Mouse (Mus musculus) midbrain, embryonic 10.5 days (tissue): Measurements from ENCODE around the gene Masp2. TPM values are rescaled to one million over a fixed set of nuclear protein-coding genes. Genes with fewer than 3 reads are reported as not detected.

Experiments
- DNase-seq: peaks from one replicate; pipeline ENCODE4 v3.0.0-alpha.2; 2017; ENCODE audit warnings: low spot score
- H3K27ac ChIP-seq: fragments of 300-500 bp; sonication (generic); replicated peaks from 2 replicates; pipeline ENCODE4 v1.5.1; 2016; ENCODE audit warnings: mild to moderate bottlenecking
- H3K27me3 ChIP-seq: fragments of 300-500 bp; sonication (generic); 2 replicates; pipeline ENCODE4 v1.6.1; 2016; ENCODE audit warnings: low read depth, mild to moderate bottlenecking; ENCODE audit not compliant: poor library complexity, severe bottlenecking
- H3K36me3 ChIP-seq: fragments of 300-500 bp; sonication (generic); 2 replicates; pipeline ENCODE4 v1.6.1; 2016; ENCODE audit warnings: mild to moderate bottlenecking, moderate library complexity
- H3K4me1 ChIP-seq: fragments of 300-500 bp; sonication (generic); 2 replicates; pipeline ENCODE4 v1.6.1; 2016
- H3K4me3 ChIP-seq: fragments of 300-500 bp; sonication (generic); 2 replicates; pipeline ENCODE4 v1.5.1; 2016; ENCODE audit warnings: mild to moderate bottlenecking, moderate library complexity
- H3K9me3 ChIP-seq: fragments of 300-500 bp; sonication (generic); replicated peaks from 2 replicates; pipeline ENCODE4 v1.6.1; 2016; ENCODE audit warnings: mild to moderate bottlenecking
- WGBS: fragments of 180-500 bp; shearing (Covaris S2); methylation state at CpG from one replicate; pipeline ENCODE4 v1.1.7; 2016; 5-methylcytosine and 5-hydroxymethylcytosine counted together
- polyA plus RNA-seq: library from polyadenylated mRNA; unstranded; fragments of >200 nt; fragmentation: Nextera tagmentation; extraction: Ambion mirVana; gene quantifications from 2 replicates; pipeline ENCODE4 v1.2.1, GENCODE M21; 2016

Gene Masp2
- polyA plus RNA-seq, 1 experiment from 2014 or later: 0.12 TPM

DNA sequence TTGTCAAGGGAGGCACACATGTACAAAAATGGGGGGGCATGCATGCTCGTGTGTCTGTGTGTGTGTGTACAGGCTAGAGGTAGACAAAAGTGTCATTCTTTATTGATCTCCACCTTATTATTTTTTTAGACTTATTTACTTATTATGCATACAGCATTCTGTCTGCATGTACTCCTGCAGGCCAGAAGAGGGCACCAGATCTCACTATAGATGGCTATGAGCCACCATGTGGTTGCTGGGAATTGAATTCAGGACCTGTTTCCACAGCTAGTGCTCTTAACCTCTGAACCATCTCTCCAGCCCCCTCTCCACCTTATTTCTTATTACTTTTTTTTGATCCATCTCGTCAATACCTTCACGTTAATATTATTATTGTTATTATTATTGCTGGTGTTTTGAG lies 47.0 kb downstream of the Masp2 start:
- Histone ChIP-seq H3K4me3 (no peak overlapping the region), H3K27ac (no peak overlapping the region), H3K36me3 (no peaks in the 10 kb centered on the region), H3K27me3 (no peaks in the 10 kb centered on the region), H3K4me1 (peaks cover under 1% of the 10 kb centered on the region; the same call in 1 of the 2 replicates), H3K9me3 (no peaks in the 10 kb centered on the region; the same call in 1 of the 2 replicates)
- WGBS: 60% methylated on average over 3 of the region's 3 CpGs
- no peak for DNase-seq

DNA sequence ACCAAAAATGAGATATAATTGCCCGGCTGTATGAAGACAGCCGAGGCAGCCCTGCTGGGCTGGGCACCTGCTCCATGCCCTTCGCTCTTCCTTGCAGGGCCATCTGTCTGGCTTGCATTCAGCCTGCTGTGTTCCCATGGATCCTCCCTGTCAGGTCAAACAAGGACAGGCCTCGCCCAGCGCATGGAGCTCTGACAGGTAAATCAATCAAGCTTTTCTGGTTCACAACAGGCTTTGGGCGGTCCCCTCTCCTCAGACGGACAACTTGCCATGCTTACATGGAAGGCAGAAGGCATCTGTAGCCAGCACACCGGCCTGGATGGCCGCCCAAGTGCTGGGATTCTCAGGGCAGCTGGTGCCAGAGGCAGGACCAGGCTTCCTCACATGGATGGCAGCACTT lies 48.7 kb downstream of the Masp2 start:
- Histone ChIP-seq H3K9me3 (no peaks in the 10 kb centered on the region; the same call in 1 of the 2 replicates), H3K27me3 (no peaks in the 10 kb centered on the region), H3K4me3 (no peak overlapping the region), H3K27ac (no peak overlapping the region), H3K36me3 (no peaks in the 10 kb centered on the region), H3K4me1 (no peaks in the 10 kb centered on the region)
- 82% methylated on average over 9 of the region's 9 CpGs for WGBS
- DNase-seq: no peak

DNA sequence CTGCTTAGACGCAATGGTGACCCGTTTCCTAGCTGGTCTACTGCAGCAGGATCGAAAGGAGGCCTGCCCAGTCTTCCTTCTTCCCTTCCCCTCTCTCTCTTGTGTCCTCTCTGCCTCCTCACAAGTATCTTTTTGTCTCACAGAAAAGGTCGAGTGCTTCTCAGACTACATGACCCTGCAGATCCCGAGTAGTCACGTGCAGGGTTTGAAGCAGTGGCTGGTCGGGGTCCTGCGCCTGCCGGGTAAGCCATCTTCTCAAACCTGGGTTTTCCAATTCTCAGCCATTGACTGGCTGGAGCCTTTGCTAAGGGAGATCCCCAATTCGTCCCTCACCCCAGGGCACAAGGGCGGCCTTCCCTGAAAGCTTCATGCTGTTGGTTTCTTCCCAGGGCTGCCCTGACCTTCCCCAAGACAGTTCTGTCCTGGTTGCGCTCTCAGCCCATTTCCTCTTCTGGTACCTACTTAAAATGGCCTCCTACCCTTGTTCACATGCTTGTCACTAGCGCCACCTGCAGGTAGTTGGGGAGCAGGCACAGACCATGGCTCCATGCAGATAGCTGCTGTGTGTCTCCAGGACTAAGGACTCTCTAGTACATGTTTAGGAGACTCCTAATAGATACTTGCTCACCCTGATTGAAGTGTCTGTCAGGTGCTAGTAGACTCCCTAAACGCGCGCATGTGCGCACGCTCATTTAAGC lies 52.5 kb downstream of the Masp2 start:
- WGBS: 86% methylated on average over 18 of the region's 18 CpGs
- H3K4me3 ChIP-seq: no peak overlapping the region
- no peak for DNase-seq
- H3K36me3 ChIP-seq: no peaks in the 10 kb centered on the region
- H3K9me3 ChIP-seq: no peaks in the 10 kb centered on the region; the same call in 1 of the 2 replicates
- H3K4me1 ChIP-seq: peaks cover 8% of the 10 kb centered on the region
- H3K27ac ChIP-seq: no peak overlapping the region
- no peaks in the 10 kb centered on the region for H3K27me3 ChIP-seq

DNA sequence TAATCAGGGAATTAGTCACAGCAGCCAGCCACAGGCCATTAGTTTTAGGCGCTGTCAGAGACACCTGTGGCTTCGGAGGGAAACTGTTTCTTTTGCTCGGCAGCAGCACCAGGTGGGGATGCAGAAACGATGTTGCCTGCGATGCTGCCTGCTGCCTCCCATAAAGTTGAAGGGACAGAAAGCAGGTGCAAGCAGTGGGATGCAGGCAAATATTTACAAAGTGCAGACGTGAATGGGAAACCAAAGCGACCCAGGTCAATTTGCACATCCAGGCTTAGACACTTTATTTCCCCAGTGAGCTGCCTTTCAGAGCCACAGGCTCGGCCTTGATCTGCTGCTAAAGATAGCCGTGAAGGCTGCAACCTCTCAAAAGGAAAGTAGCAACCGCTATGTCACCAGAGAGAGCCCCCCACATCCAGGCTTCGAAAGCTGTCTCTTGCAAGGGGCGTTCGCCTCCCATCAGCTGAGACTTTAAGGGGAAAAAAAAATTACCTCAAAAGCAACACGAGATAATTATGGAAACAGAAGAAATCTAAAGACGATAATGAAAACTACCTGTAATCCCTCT lies 54.4 kb downstream of the Masp2 start:
- no peak for DNase-seq
- H3K27me3 ChIP-seq: no peaks in the 10 kb centered on the region; the same call in 1 of the 2 replicates
- 56% methylated on average over 15 of the region's 15 CpGs for WGBS
- no peak overlapping the region for H3K27ac ChIP-seq
- no peaks in the 10 kb centered on the region; the same call in 1 of the 2 replicates for H3K9me3 ChIP-seq
- no peaks in the 10 kb centered on the region for H3K36me3 ChIP-seq
- H3K4me3 ChIP-seq: no peak overlapping the region
- H3K4me1 ChIP-seq: peaks cover 8% of the 10 kb centered on the region

DNA sequence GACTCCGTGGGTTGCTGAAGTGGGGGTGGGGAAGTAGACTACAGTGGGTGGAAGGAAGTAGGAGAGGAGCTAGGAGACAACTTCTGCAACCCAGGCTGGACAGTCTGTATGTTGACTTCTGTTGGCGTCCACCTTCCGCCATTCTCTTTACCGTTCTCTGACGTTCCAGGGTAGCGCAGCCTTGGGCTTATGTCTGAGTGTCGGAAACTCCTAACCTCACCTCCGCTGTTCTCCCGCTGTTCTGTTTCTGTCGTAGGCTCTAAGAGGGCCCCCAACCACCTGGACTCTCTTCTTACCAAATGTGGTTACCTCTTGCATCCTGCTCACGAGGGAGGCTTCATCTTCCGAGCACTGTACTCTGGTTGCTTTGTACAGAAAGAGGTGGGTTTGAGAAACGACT lies 55.4 kb downstream of the Masp2 start:
- Histone ChIP-seq H3K9me3 (no peaks in the 10 kb centered on the region; the same call in 1 of the 2 replicates), H3K36me3 (no peaks in the 10 kb centered on the region), H3K4me3 (no peak overlapping the region), H3K4me1 (peaks cover 14% of the 10 kb centered on the region), H3K27me3 (peaks cover 4% of the 10 kb centered on the region; the same call in 1 of the 2 replicates), H3K27ac (no peak overlapping the region)
- WGBS: 92% methylated on average over 13 of the region's 13 CpGs
- DNase-seq: no peak

DNA sequence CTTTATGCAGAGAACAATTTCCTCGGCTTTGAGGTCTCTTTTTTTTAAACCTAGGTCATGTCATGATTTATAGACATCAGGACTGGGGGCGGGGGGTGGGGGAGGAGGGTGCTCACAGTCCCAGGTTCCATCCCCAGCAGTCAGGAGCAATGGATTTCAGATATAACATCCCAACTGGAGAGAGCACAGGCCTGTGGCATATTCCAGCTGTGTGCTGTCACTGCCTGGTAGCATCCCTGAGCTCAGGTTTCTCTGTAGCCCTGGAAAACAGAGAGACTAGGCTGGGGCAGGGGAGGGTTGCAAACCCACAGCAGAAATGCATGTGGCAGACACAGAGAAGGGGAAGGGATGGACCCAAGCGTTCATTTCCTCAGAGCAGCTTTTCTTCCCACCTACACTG lies 57.8 kb downstream of the Masp2 start:
- Histone ChIP-seq H3K27me3 (peaks cover 22% of the 10 kb centered on the region), H3K36me3 (no peaks in the 10 kb centered on the region), H3K4me1 (peaks cover 27% of the 10 kb centered on the region), H3K27ac (no peak overlapping the region), H3K4me3 (no peak overlapping the region), H3K9me3 (no peaks in the 10 kb centered on the region)
- no peak for DNase-seq
- WGBS: 68% methylated on average over 3 of the region's 3 CpGs

DNA sequence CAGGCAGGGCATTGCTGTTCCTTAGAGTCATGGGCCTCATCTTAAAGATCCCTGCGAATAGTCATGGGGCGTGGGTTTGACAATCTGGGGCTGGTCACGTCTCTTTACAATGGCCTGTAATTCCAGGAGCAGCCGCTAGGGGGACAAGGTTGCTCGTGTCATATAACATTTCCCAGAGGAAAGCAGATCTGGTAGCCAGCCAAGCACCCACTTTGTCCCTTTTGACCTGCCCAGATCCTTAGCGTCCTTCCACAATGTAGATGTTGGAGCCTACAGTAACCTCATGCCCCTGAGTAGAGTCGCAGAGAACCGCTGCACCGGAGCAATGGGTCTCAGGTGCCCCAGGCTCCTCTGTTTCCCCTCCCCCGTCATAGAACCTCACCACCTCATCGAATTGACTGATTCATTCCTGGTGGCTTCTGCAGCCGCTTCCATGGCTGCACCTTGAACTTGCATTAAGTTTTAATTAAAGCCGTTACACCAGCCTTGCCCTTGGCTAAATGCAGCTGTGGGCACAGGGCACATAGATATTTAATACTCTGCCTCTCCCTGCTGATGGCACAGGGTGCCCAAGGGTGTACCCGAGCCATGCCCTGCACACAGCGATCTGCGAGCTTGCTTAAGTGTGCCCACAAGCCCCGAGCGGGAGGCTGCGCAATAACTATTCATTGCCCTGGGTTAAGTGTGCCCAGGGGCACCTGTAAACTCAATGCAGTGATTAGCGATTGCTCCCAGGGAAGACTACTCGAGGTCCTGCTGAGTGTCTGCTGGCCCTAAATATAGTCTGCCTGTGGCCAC lies 60.0 kb downstream of the Masp2 start:
- 44% methylated on average over 21 of the region's 21 CpGs for WGBS
- Histone ChIP-seq H3K9me3 (no peaks in the 10 kb centered on the region), H3K4me3 (no peak overlapping the region; the same call in 1 of the 2 replicates), H3K27me3 (peaks cover 22% of the 10 kb centered on the region), H3K4me1 (peaks cover 18% of the 10 kb centered on the region), H3K27ac (no peak overlapping the region), H3K36me3 (no peaks in the 10 kb centered on the region)
- peak; percentile 83 for DNase-seq

DNA sequence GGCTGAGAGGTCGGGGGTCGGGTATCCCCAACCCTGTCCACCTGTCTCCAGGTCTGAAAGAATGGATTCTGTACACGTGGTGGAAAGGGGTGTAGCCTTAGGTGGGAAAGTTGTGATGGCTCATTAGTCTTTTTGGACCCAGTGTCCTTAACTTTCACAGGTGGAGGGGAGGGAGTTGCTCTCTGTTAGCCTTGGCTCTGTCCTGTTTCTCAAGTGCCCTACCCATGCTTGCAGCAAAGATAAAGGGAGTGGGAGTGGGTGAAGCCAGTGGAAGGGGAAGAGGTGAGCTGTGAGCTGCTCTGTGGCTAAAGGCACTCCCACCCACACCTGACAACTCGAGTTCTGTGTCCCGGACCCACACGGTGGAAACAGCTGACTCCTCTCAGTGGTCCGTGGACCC lies 61.0 kb downstream of the Masp2 start:
- Histone ChIP-seq H3K9me3 (no peaks in the 10 kb centered on the region), H3K4me3 (no peak overlapping the region), H3K27ac (no peak overlapping the region), H3K36me3 (no peaks in the 10 kb centered on the region), H3K4me1 (peaks cover 18% of the 10 kb centered on the region), H3K27me3 (peaks cover 25% of the 10 kb centered on the region)
- WGBS: 78% methylated on average over 7 of the region's 7 CpGs
- DNase-seq: no peak

DNA sequence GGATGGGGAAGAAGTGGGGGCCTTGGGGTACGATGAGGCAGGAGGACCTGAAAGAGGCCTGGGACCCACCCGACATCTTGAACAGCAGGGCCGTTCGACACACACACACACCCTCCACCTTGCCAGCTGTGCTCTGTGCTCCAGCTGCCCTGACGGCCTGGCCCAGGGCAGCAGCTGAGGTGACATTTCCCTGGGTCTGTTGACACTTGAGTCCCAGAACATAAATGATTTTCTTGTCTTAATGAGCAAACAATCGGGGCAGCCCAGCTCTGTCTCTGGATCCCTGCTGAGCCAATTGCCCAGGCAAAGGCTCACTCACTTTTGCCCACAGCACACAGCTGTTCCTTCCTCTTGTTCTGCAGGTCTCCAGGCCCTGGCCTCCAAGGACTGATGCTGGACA lies 61.7 kb downstream of the Masp2 start:
- Histone ChIP-seq H3K9me3 (no peaks in the 10 kb centered on the region), H3K4me3 (no peak overlapping the region), H3K36me3 (no peaks in the 10 kb centered on the region), H3K27ac (no peak overlapping the region), H3K27me3 (peaks cover 30% of the 10 kb centered on the region), H3K4me1 (peaks cover 18% of the 10 kb centered on the region)
- DNase-seq: no peak
- 73% methylated on average over 6 of the region's 6 CpGs for WGBS

Other genes with a start within 250 kb of the Masp2 start
- gene Ubiad1, start 157.8 kb upstream of the Masp2 start, polyA plus RNA-seq: 26.2 and 28.3 TPM in 2 replicates
- 20.8 and 25.6 TPM in 2 replicates for gene Mtor, start 153.9 kb upstream of the Masp2 start, polyA plus RNA-seq
- 0.16 and 0.21 TPM in 2 replicates for gene Angptl7, start 102.1 kb upstream of the Masp2 start, polyA plus RNA-seq
- gene Exosc10, start 44.1 kb upstream of the Masp2 start, polyA plus RNA-seq: 96.2 and 98.8 TPM in 2 replicates
- gene Srm, start 11.1 kb upstream of the Masp2 start, polyA plus RNA-seq: 191 and 236 TPM in 2 replicates
- 427 and 457 TPM in 2 replicates for gene Tardbp, start 24.5 kb downstream of the Masp2 start, polyA plus RNA-seq
- 0.09 TPM in 1 of 2 replicates, not detected in the other for gene Gm572, start 40.8 kb downstream of the Masp2 start, polyA plus RNA-seq
- gene Casz1, start 201.9 kb downstream of the Masp2 start, polyA plus RNA-seq: 2.9 and 6.3 TPM in 2 replicates